Mouse (Mus musculus) T-helper 1 cell (primary cell): ENCODE results near the gene Rtp3.

Source experiments
- in situ Hi-C: fragments of 300-600 bp; cut with MboI, MseI; formaldehyde crosslinking; loops from one replicate; pipeline ENCODE4 v1.15.1; 2025; ENCODE audit warnings: high pct_unique_total_duplicates

Gene Rtp3

DNA sequence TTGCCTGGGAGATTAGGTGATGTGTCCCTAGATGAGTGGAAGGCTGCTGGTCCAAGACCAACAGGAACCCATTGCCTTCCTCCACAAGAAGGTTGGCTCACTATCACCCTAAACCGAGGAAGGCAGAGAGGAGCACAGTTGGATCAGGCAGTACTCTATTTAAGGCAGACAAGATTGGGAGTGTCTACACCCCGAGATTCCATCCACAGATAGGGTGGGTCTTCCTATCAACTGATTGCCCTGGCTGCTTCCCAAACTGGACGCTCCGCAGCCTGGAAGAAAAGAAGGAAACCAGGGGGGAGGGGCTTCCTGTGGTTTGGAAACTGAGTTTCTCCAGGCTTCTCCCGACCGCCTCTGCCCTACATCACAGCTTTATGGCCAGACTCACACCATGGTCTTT is at the start of gene Rtp3:
Gene Rtp3, minus strand, starts transcription at position 380 of the 400 bp plus-strand sequence.
- in situ Hi-C loops: no loop called here

DNA sequence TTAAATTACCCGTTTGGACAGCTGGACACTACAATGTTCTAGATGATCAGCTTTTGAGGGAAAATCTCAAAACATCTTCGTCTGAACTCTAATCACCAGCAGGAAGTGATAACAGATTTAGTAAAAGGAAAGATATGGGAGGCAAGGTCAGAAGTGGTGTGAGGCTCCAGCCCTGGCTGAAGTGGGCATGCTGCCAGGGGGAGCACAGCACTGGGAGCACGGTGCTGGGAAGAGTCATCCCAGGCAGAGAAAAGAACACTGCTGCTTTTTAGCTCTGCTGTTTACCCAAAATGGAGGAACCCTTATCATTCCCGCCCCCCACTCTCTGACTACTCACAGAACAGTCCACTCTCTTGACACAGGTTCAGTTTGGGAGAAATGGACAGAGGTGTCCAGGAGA is 49.6 kb upstream of the Rtp3 start:
- in situ Hi-C loops: no loop called here

DNA sequence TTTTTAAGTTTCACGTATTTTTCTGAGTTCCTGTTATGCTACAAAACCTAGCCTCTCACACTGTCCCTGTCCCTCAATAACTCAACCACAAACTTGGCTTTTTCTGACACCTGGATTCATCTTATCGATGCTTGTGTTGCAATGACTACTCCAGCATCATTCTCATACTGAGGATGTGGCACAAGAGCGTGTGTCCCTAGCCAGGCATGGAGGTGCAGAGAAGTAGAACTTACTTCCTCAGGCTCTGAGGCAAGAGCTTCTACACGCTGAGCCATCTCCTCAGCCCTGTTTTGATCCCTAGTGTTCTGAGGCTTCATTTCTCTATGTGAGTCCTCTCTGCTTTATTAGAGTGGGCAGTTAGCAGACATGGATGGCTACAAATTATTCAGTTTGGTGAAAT is 43.3 kb upstream of the Rtp3 start:
- in situ Hi-C loops: no loop called here

DNA sequence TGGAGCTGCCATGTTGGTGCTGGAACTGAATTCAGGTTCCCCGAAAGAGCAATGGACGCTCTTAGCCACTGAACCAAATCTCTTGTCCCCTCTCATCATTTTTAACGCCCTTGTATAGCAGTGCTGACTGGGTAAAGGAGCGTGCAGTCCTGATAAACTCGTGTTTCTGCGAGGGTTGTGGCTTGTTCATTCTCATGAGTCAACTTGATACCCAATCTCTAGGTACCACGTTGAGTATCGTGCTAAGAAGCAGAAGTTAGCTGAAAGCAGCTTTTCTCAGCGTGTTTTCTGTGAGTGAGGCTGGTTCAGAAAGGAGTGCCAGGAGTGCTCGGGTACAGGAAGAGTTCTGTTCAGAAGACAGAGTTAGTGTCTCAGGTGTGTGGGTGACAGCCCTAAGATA is 36.4 kb upstream of the Rtp3 start:
- in situ Hi-C loops: loop anchor here (10.0 kb wide), 1 partner anchor 898 kb away; no protein-coding TSS in a partner anchor

DNA sequence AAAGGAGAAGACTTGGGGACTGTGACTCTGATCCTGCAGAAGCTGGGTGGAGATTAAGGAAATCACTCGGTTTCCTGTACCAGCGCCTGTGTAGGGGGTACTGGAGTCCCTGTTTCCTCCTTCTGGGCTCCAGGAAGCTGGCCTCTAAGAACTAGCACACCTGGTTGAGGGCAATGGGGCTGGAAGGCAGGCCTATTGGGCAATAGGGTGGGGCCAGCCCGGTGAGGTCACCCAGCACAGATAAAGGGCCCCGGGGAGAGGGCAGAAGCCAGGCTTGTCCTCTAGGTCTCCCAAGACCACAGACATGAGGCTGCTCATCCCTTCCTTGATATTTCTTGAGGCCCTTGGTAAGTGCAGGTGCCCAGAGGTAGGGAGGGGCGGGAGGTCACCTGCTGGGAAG is 28.6 kb upstream of the Rtp3 start, which contains the start of gene Ltf:
Gene Ltf, plus strand, starts transcription at position 250 of the 400 bp plus-strand sequence.
- in situ Hi-C loops: no loop called here

DNA sequence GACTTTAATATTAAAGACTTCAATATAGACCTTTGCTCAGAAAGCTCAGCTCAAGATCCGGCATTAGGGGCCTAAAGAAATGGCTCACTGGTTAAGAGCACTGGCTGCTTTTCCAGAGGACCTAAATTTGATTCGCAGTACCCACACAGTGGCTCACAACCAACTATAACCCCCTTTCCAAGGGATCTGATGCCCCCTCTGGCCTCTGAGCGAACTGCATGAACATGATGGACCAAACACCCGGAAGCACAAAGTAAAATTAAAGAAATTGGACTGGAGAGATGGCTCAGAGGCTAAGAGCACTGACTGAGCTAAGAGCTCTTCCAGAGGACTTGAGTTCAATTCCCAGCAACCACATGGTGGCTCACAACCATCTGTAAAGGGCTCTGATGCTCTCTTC is 25.3 kb upstream of the Rtp3 start:
- in situ Hi-C loops: no loop called here

DNA sequence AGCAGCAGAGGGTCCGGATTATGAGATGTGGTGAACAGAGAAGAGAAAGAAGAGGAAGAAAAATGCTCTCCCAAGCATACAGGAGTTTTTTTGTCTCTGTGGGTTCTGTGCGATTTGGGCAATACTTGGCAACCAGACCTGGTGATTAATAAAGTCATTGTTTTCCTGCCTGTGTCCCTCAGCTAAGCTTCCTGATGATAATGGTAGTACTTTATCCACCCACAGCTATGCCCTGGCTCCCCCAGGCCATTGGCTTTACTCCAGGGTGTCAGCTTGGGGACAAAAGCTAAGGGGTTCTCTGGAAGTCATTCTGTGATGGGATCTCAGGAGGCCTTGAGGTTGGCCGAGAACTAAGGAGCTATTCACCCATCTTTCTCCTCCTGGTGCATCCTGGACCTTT is 21.7 kb upstream of the Rtp3 start:
- in situ Hi-C loops: no loop called here

DNA sequence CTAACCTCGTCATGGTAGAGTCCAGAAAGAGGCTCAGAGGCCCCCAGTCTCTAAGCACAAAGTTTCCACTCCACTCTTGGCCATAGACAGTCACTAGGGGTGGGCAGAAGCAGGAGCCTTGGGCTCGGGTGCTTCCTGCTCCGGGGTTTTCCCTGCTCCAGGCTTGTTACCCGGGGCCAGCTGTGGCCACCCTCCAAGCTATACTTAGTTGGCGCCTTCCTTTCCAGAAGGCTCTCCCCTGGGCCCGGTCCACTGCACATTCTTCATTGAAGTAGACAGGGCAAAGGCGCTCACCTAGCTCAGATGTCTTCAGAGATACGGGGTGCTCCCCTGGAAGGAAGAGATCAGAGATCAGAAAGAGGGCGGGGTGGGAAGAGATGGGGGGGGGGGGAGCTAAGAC is 21.2 kb upstream of the Rtp3 start:
- in situ Hi-C loops: no loop called here

DNA sequence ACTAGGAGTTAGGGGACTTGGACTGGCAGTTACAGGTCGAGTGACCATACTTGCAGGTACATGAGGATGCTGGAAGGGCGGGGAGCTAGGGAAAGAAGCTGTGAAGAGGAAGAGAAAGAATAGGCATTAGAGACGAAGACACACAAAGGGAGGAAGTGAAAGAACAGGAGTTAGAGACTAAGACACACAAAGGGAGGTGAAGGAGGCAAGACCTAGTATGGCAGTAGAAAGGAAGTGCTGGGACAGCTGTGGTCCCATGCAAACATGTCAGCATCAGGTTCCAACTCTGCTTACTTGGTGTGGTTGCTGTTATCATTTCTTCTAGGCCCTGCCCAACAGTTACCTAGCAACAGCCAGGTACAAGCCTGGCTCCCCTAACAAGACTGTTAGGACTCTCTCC is 19.4 kb upstream of the Rtp3 start:
- in situ Hi-C loops: no loop called here

DNA sequence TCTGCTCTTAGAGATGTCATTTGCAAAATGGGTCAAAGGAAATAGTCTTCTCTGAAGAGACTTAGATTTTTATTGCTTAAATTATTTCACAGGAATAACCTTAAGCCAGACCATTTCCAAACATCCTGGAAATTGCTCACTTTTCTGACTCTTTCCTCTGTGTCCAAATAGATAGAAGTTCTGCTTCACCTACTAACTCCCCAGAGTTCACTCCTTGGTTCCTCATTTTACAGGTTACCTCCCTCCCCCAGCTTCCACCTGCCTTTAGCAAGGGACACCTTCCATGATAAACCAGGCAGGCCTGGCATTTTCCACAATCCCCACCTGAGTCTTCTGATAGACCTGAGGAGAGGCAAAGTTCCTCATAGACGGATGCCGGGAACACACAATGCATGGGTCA is 16.2 kb upstream of the Rtp3 start:
- in situ Hi-C loops: no loop called here

DNA sequence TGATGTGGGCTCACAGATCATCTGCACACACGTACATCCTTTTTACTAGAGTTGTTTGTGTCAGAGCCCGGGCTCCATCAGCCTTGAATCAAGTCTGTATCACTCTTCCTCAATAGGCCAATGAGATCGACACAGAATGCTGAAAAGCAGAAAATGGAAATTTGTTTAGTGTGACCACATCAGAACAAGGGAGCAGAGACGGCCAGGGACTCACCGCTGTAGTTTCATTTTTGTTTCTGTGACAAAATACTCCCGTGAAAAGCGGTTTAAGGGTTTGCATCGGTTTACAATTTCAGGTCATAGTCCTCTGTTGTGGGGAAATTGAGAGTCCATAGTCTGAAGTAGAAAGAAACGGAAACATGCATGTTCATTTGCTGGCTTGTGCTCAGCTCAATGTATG is 12.9 kb upstream of the Rtp3 start:
- in situ Hi-C loops: loop anchor here (5.0 kb wide), 1 partner anchor 74 kb away; no protein-coding TSS in a partner anchor

DNA sequence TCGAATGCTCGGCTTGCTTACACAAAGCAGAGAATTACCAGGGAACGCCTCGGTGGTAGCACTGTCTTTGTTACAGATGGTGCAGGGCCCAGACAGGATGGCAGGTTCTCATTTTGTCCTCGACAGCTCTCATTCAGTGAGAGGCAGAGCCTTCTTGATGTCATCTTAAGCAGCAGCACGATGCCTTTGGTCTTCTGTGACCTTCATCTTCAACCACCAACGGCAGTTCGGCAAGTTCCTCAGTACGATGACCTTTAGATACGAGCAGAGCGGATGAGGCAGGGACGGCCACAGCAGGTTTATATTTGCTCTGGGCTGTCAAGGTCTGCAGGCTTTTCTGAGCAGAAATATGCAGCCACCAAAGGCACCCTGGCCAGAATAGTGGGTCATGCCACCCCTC is 11.2 kb upstream of the Rtp3 start:
- in situ Hi-C loops: loop anchor here (5.0 kb wide), 1 partner anchor 76 kb away; no protein-coding TSS in a partner anchor

DNA sequence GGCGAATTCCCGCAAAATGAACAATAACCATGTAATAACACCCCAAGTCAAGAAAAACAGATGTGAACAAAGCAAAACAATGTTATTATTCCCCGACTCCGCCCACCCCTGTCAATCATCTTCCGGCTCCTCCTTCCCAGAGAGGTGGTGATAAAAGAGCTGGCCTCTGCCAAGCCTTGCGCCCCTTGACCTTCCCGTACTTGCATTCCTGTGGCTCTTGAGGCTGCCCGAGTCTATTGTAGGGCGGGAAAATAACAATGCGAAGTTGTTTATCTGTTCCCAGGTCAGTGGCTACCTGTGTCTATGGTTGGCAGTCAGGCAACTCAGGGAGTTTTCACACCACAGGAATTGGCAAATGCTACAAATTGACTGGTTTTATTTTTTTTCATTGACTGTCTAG is 9.5 kb upstream of the Rtp3 start:
- in situ Hi-C loops: loop anchor here (5.0 kb wide), 1 partner anchor 77 kb away; no protein-coding TSS in a partner anchor

DNA sequence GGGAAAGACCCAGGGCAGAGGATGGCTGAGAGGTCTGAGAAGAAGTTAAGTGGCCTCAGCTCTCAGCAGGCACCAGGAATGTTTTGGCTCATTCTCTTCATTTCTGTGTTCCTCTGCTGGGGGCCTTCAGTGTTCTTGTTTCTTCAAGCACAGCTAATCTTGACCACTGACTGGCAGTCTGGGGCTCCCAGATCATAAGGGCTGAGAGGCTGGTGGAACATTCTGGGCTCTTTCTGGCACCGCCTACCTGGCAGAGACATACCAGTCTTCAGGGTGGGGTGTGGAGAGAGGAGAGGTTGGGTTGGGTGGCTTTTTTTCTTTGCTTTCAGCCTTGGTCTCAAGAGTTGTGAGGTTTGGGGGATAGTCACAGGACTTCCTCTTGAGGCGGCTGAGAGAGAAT is 8.7 kb upstream of the Rtp3 start:
- in situ Hi-C loops: no loop called here

DNA sequence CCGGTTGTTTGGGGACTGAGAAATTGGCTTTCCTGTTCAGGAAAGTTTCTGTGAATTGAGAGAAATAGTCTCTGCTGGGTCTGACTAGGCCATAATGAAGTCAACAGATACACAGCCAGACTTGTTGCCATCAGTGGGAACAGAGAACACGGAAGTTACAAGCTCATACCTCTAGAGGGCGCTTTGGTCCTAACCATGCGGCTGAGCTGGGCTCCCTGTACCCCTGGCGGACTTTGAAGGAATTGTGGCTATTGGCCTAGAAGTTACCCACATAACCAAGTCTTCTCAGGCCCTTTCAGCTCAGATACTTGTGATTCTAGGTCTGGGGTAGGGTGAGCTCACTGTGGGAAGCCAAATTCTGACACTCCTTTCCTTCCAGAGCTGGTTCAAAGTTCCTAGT is 6.9 kb upstream of the Rtp3 start:
- in situ Hi-C loops: no loop called here

DNA sequence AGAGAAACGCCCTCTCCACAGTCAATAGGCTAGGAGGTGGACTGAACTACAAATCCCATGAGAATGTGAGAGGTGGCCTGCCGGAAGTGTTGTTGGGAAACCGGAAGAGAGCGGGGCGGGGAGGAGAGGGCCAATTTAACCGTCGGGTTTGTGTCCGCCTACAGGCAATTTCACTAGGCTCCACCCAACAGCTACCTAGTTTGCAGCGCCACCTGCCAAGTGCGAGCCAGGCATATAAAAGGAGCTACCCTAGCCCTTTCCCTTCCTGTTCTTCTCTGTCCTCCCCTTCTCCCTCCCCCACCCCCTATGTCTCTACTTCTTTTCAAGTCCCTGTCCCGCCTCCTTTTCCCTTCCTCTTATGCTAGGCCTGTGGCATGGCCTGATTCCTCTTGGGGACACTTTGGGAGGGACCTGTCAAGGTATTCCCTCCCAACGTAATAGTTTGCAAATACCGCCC is 4.4 kb upstream of the Rtp3 start:
- in situ Hi-C loops: no loop called here

DNA sequence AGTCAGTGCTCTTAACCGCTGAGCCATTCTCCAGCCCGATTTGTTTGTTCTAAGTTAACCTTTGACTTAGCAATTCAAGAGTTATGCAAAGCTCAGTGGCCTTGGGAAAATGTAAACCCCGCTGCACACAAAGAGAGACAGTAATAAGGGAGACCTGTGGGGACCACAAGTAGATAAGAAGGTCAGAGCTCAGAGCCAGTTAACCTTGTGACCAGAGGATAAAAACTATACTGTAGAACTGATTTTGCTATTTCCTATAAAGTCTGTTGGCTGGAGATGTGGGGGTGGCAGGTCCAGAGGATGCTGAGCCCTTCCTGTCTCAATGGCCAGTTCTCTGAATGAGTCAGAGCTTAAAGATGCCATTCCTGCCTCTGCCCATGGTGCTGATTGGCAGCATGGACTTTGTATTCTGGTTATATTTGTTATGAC is 2.9 kb upstream of the Rtp3 start:
- in situ Hi-C loops: no loop called here

DNA sequence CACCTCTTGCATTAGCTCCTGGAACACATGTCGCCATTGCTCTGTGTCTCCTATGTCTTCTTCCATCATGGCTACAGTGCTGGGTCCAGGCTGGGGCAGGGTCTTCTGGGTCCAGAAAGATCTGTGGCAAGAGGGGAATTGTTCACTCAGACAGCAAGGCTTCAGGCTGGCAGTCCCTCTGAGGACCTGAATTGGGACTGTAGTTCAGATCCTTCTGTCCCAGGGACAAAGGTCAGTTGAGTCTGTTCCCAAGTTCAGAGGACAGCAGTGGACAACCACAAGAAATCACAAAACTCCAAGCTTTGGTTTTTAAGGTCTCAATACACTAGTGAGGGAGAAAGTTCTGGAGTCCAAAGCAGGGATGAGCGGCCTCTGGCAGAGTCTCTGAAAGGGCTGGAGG is 840 bp downstream of the Rtp3 start:
- in situ Hi-C loops: no loop called here

DNA sequence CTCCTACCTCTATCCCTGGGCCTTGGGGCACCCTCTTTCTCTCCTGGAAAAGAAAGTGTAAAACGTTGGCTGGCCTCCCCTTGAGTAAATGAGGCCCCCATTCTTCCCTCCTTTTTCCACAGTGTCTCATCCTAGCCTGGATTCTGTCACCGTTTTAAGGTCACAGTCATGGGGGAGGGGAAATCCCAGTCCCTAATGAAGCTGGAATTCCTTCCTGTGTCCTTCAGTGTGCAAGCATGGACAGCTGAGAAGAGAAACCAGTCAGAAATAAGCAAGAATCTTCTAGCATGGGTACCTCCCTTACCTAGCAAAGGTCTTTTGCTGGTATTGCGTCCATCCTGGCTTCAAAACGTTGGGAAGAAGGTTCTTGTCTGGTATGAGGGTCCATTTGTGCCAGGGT is 1.2 kb downstream of the Rtp3 start:
- in situ Hi-C loops: no loop called here

DNA sequence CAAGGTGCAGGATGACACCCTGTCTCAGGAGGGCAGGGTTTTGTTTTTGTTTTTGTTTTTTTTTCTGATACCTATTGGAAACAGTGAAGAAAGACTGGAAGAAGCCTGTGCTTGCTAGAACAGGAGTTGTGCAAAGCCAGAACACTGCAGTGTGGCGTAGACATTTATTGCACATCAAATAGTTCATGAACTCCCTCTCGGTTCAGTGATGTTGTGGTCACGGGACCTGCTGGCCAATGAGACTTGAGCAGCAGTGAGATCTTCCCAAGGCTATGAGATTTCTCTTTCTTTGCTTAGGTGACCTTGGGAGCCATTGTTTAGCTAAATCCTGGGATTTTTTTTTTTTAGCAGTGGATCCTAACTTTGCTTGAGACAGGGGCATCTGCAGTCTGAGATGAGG is 2.3 kb downstream of the Rtp3 start:
- in situ Hi-C loops: no loop called here

DNA sequence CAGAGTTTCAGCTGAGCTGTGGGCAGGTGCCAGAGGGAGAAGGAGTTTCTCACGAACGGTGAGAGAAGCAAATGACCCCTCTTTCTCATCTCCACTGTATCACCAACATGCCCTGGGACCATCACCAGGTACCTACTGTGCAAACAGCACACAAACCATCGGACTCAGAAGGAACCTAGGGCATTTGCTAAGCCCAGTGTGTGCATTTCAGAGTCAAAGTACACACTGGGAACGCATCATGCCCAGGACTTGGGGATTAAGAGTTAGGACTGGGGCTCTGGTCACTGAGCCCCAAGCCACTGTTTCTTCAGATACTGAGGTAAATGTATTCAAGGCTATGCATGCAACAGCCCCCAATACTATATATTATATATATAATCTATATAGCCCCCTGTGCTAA is 3.1 kb downstream of the Rtp3 start:
- in situ Hi-C loops: no loop called here

DNA sequence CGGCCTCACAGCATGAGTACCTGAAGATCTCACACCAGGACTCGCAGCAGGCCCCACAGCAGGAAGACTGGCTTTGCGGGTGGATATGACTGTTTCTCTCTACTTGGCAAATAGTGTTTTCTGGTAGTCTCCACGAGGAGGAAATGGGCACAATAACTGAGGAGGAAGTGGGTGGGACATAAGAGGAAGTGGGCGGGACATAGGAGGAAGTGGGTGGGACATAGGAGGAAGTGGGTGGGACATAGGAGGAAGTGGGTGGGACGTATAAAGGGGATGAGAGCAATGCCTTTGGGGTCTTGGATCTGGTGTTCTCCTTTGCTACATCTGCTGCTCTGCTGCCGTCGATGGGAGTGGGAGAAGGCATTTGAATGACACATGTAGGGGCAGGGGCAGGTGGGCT is 4.4 kb downstream of the Rtp3 start:
- in situ Hi-C loops: no loop called here

DNA sequence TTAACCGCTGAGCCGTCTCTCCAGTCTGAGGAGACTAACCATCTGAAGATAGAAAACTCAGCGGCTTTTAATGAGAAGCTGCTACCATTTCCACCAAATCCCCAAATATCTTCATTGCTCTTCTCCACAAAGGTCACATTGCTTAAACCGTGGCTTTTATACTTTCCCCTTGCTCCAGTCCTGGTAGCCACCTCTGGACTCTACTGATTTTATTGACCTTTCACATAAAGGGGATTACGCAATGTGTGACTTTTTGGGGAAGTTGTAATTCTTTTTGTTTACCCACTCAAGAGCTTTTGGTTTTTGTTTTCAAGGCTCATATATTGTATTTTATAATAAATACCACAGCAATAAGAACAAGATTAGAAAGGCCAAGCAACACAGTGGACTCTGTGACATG is 4.8 kb downstream of the Rtp3 start:
- in situ Hi-C loops: no loop called here

DNA sequence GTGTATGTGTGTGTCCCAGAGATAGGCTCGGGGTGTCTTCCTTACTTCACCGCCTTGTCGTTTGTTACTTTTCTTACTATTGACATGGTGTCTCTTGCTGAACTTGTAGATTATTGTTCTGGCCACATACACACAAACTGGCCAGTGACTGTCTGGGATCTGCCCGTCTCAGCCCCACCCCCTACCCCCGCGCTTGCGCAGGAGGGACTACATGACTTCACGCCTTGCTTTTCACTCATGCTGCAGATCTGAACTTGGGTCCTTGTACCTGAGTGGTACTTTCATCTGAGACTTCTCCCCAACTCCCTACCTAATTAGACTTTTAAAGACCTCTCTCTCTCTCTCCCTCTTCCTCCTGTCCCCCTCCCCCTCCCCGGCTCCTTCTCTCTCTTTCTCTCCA is 6.3 kb downstream of the Rtp3 start:
- in situ Hi-C loops: no loop called here
